Mouse (Mus musculus): Measurements from ENCODE around the gene Zfp553. TPM values are rescaled to one million over a fixed set of nuclear protein-coding genes. Genes with fewer than 3 reads are reported as not detected.

The Zfp553 gene
- polyA plus RNA-seq, 1 experiment: 57.0 TPM

- Histone ChIP-seq H3K36me3 (ENCODE audit: control insufficient read depth, insufficient read depth, low read length, poor library complexity, severe bottlenecking) (peaks cover 10% of the 10 kb centered on the region; the same call in 1 of the 2 replicates), H3K27ac (ENCODE audit: insufficient read depth, low read length) (no peak overlapping the region), H3K9ac (ENCODE audit: low read depth, poor library complexity, severe bottlenecking) (no peak overlapping the region), H3K9me3 (replicated peaks; ENCODE audit: control insufficient read depth, insufficient read depth, low read length, poor library complexity, severe bottlenecking) (no peaks in the 10 kb centered on the region), H3K4me1 (ENCODE audit: control insufficient read depth, insufficient read depth, low read length) (no peaks in the 10 kb centered on the region), H3K4me3 (ENCODE audit: low read depth, low read length) (no peak overlapping the region), H3K27me3 (ENCODE audit: control insufficient read depth, insufficient read depth, low read length, poor library complexity, severe bottlenecking) (no peaks in the 10 kb centered on the region)
- TF ChIP-seq EP300 (IDR thresholded peaks at IDR 0.05; ENCODE audit: insufficient read depth, low read depth, low read length) (no peak), POLR2A (IDR thresholded peaks at IDR 0.05; ENCODE audit: insufficient read depth, low read length) (no peak), CTCF (IDR thresholded peaks at IDR 0.05; ENCODE audit: low read depth, low read length) (no peak)
Observed at GRCm38 (mm10) chr7:127262218-127262961, 29.5 kb downstream of the Zfp553 start.

GRCm38 (mm10) chr7:127263526-127263925, 30.7 kb downstream of the Zfp553 start:
- H3K4me1 ChIP-seq (ENCODE audit: control insufficient read depth, insufficient read depth, low read length): no peaks in the 10 kb centered on the region
- no peak overlapping the region for H3K4me3 ChIP-seq (ENCODE audit: low read depth, low read length)
- no peak for TF ChIP-seq CTCF (IDR thresholded peaks at IDR 0.05; ENCODE audit: low read depth, low read length)
- TF ChIP-seq EP300 (IDR thresholded peaks at IDR 0.05; ENCODE audit: insufficient read depth, low read depth, low read length): no peak
- no peak for TF ChIP-seq POLR2A (IDR thresholded peaks at IDR 0.05; ENCODE audit: insufficient read depth, low read length)
- no peak overlapping the region for H3K9ac ChIP-seq (ENCODE audit: low read depth, poor library complexity, severe bottlenecking)
- 0 out of 2 replicates have a peak, but pooled peaks cover 4% of the 10 kb centered on the region for H3K9me3 ChIP-seq (replicated peaks; ENCODE audit: control insufficient read depth, insufficient read depth, low read length, poor library complexity, severe bottlenecking)
- peaks cover 6% of the 10 kb centered on the region; the same call in 1 of the 2 replicates for H3K36me3 ChIP-seq (ENCODE audit: control insufficient read depth, insufficient read depth, low read length, poor library complexity, severe bottlenecking)
- no peak overlapping the region for H3K27ac ChIP-seq (ENCODE audit: insufficient read depth, low read length)
- no peaks in the 10 kb centered on the region for H3K27me3 ChIP-seq (ENCODE audit: control insufficient read depth, insufficient read depth, low read length, poor library complexity, severe bottlenecking)

- TF ChIP-seq CTCF (IDR thresholded peaks at IDR 0.05; ENCODE audit: low read depth, low read length) (no peak), POLR2A (IDR thresholded peaks at IDR 0.05; ENCODE audit: insufficient read depth, low read length) (no peak), EP300 (IDR thresholded peaks at IDR 0.05; ENCODE audit: insufficient read depth, low read depth, low read length) (no peak)
- no peak overlapping the region for H3K9ac ChIP-seq (ENCODE audit: low read depth, poor library complexity, severe bottlenecking)
Observed at GRCm38 (mm10) chr7:127270256-127270655, 37.4 kb downstream of the Zfp553 start.

GRCm38 (mm10) chr7:127270666-127271065, 37.8 kb downstream of the Zfp553 start:
- Histone ChIP-seq H3K27ac (ENCODE audit: insufficient read depth, low read length) (no peak overlapping the region), H3K36me3 (ENCODE audit: control insufficient read depth, insufficient read depth, low read length, poor library complexity, severe bottlenecking) (peaks cover 10% of the 10 kb centered on the region), H3K4me1 (ENCODE audit: control insufficient read depth, insufficient read depth, low read length) (no peaks in the 10 kb centered on the region), H3K27me3 (ENCODE audit: control insufficient read depth, insufficient read depth, low read length, poor library complexity, severe bottlenecking) (no peaks in the 10 kb centered on the region), H3K9me3 (replicated peaks; ENCODE audit: control insufficient read depth, insufficient read depth, low read length, poor library complexity, severe bottlenecking) (0 out of 2 replicates have a peak, but pooled peaks cover 5% of the 10 kb centered on the region), H3K4me3 (ENCODE audit: low read depth, low read length) (no peak overlapping the region), H3K9ac (ENCODE audit: low read depth, poor library complexity, severe bottlenecking) (no peak overlapping the region)
- no peak for TF ChIP-seq EP300 (IDR thresholded peaks at IDR 0.05; ENCODE audit: insufficient read depth, low read depth, low read length)
- no peak for TF ChIP-seq CTCF (IDR thresholded peaks at IDR 0.05; ENCODE audit: low read depth, low read length)
- no peak for TF ChIP-seq POLR2A (IDR thresholded peaks at IDR 0.05; ENCODE audit: insufficient read depth, low read length)

More at GRCm38 (mm10) chr7:127270256-127270655, 37.4 kb downstream of the Zfp553 start:
- peaks cover 10% of the 10 kb centered on the region for H3K36me3 ChIP-seq (ENCODE audit: control insufficient read depth, insufficient read depth, low read length, poor library complexity, severe bottlenecking)
- no peak overlapping the region for H3K27ac ChIP-seq (ENCODE audit: insufficient read depth, low read length)
- H3K27me3 ChIP-seq (ENCODE audit: control insufficient read depth, insufficient read depth, low read length, poor library complexity, severe bottlenecking): no peaks in the 10 kb centered on the region
- 0 out of 2 replicates have a peak, but pooled peaks cover 5% of the 10 kb centered on the region for H3K9me3 ChIP-seq (replicated peaks; ENCODE audit: control insufficient read depth, insufficient read depth, low read length, poor library complexity, severe bottlenecking)
- no peak overlapping the region for H3K4me3 ChIP-seq (ENCODE audit: low read depth, low read length)
- no peaks in the 10 kb centered on the region for H3K4me1 ChIP-seq (ENCODE audit: control insufficient read depth, insufficient read depth, low read length)

- no peaks in the 10 kb centered on the region for H3K27me3 ChIP-seq (ENCODE audit: control insufficient read depth, insufficient read depth, low read length, poor library complexity, severe bottlenecking)
- no peak for TF ChIP-seq POLR2A (IDR thresholded peaks at IDR 0.05; ENCODE audit: insufficient read depth, low read length)
- TF ChIP-seq EP300 (IDR thresholded peaks at IDR 0.05; ENCODE audit: insufficient read depth, low read depth, low read length): no peak
- TF ChIP-seq CTCF (IDR thresholded peaks at IDR 0.05; ENCODE audit: low read depth, low read length): no peak
- H3K9ac ChIP-seq (ENCODE audit: low read depth, poor library complexity, severe bottlenecking): no peak overlapping the region
- no peak overlapping the region for H3K27ac ChIP-seq (ENCODE audit: insufficient read depth, low read length)
- H3K9me3 ChIP-seq (replicated peaks; ENCODE audit: control insufficient read depth, insufficient read depth, low read length, poor library complexity, severe bottlenecking): 0 out of 2 replicates have a peak, but pooled peaks cover 5% of the 10 kb centered on the region
- peaks cover 10% of the 10 kb centered on the region for H3K36me3 ChIP-seq (ENCODE audit: control insufficient read depth, insufficient read depth, low read length, poor library complexity, severe bottlenecking)
- H3K4me3 ChIP-seq (ENCODE audit: low read depth, low read length): no peak overlapping the region
- H3K4me1 ChIP-seq (ENCODE audit: control insufficient read depth, insufficient read depth, low read length): no peaks in the 10 kb centered on the region
Observed at GRCm38 (mm10) chr7:127271093-127271492, 38.2 kb downstream of the Zfp553 start.

GRCm38 (mm10) chr7:127272566-127272965, 39.7 kb downstream of the Zfp553 start:
- Histone ChIP-seq H3K36me3 (ENCODE audit: control insufficient read depth, insufficient read depth, low read length, poor library complexity, severe bottlenecking) (peaks cover 10% of the 10 kb centered on the region), H3K27ac (ENCODE audit: insufficient read depth, low read length) (no peak overlapping the region), H3K4me3 (ENCODE audit: low read depth, low read length) (peak overlapping the region; percentile 84), H3K9ac (ENCODE audit: low read depth, poor library complexity, severe bottlenecking) (peak overlapping the region; percentile 97), H3K4me1 (ENCODE audit: control insufficient read depth, insufficient read depth, low read length) (no peaks in the 10 kb centered on the region), H3K27me3 (ENCODE audit: control insufficient read depth, insufficient read depth, low read length, poor library complexity, severe bottlenecking) (no peaks in the 10 kb centered on the region), H3K9me3 (replicated peaks; ENCODE audit: control insufficient read depth, insufficient read depth, low read length, poor library complexity, severe bottlenecking) (0 out of 2 replicates have a peak, but pooled peaks cover 5% of the 10 kb centered on the region)
- TF ChIP-seq POLR2A (IDR thresholded peaks at IDR 0.05; ENCODE audit: insufficient read depth, low read length) (no peak), CTCF (IDR thresholded peaks at IDR 0.05; ENCODE audit: low read depth, low read length) (no peak), EP300 (IDR thresholded peaks at IDR 0.05; ENCODE audit: insufficient read depth, low read depth, low read length) (no peak)

Measured in ES-Bruce4 (cell line).